Mouse (Mus musculus) erythroblast, embryonic 14.5 days (primary cell): ENCODE measurements around the gene Numb.

Experiments
- GATA1 ChIP-seq: IDR thresholded peaks from 2 replicates; pipeline ENCODE4 v1.6.1; 2012; ENCODE audit warnings: low read length, inconsistent platforms, mixed read lengths
- TAL1 ChIP-seq: IDR thresholded peaks from 3 replicates; pipeline ENCODE4 v1.6.1; 2012; ENCODE audit warnings: low read length, inconsistent platforms, mixed read lengths

DNA sequence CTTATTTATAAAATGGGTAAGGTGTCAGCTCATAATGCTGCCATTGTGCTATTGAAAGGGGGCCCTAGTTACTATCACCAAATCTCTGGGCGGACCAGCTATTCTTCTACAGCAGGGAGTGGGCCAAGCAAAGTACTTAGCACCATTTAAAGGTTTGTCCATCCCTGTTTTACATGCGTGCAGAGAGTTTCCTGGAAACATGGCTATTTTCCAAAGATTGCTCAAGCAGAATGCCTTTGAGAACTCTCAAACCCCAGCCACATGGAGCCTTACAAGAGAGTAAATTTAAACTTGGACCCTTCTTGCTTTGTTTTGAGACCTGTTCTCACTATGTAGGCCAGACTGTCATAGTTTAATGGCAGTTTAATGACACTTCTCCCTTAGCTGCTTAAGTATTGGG, 4.3 kb upstream of the Numb start:
- no peak for TF ChIP-seq GATA1
- TF ChIP-seq TAL1, result no peak
